In the genomic region with DNA sequence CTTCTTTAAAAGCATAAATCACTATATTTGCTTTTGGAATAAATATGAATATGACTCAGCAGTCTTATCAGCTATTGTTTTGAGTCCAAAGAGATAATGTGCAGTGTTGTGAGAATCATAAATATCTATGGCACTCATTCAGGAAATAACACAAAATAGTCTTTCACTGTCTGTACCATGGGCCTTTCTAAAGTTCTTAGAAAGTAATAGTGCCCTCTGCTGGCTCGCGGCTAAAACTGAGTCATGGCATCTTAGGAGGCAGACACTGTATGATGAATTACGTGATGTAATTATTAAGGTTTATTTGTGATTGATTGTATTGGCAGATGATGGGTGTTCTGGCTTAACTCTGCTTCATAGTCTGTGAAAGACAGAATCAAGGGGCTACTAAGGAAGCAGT, we compare ENCODE assay signal across 8 mouse cellular contexts. TPM values are rescaled to one million over a fixed set of nuclear protein-coding genes. Genes with fewer than 3 reads are reported as not detected.
DNase-seq lines count a peak whose midpoint lies in the region; ATAC-seq and TF ChIP-seq lines count a peak whose summit lies in the region.
"Had no signal": no experiment of that assay in that cellular context is flagged by ENCODE, and none has a peak within 500 bp of the region (broad histone marks: within the 10 kb centered on the region; RNA-seq: fewer than 3 reads in every experiment).

No protein-coding gene starts in this region.

- H3K4me3 ChIP-seq in heart, embryonic 16.5 days (ENCODE audit: low read length): no peak overlapping the region
- H3K4me3 ChIP-seq in lung, adult 2 months (replicated peaks; ENCODE audit: extremely low read depth, low read depth, low read length): no peak overlapping the region
- H3K4me3 ChIP-seq: neural tube, embryonic 13.5 days had no signal

- 13% methylated on average over 3 of the region's 3 CpGs for WGBS in heart, embryonic 16.5 days
- 5% methylated on average over 3 of the region's 3 CpGs for WGBS in lung, adult 2 months

- no peak overlapping the region for H3K27ac ChIP-seq in heart, embryonic 16.5 days (ENCODE audit: low read length)
- H3K27ac ChIP-seq: neural tube, embryonic 13.5 days had no signal

- no peak for TF ChIP-seq POLR2A in lung, adult 2 months (IDR thresholded peaks at IDR 0.05; ENCODE audit: borderline replicate concordance, extremely low read depth, low read depth, low read length)

- peak; percentile 46; the same call in 1 of the 2 replicates for TF ChIP-seq CTCF in lung, adult 2 months (IDR thresholded peaks at IDR 0.05; ENCODE audit: insufficient read depth, low read length)

- no peaks in the 10 kb centered on the region for H3K9me3 ChIP-seq in heart, embryonic 16.5 days (replicated peaks; ENCODE audit: control insufficient read depth, low read length)
- H3K9me3 ChIP-seq: neural tube, embryonic 13.5 days had no signal

- peak; percentile 81 for DNase-seq in NIH3T3 (ENCODE audit: low read depth)
- peak; percentile 58 to 80 for DNase-seq in cerebellum, postnatal 25 days
- peak; percentile 60 for DNase-seq in kidney, postnatal 10 days
- peak; percentile 21 for DNase-seq in lung, adult 2 months
- DNase-seq in right cerebral cortex, postnatal 25 days: peak; percentile 14

- peak; percentile 99 for ATAC-seq in CD4-positive, CD25-positive, alpha-beta regulatory T cell, adult 4 months
- 0 out of 2 replicates have a peak, but pooled peaks have one; percentile 49 for ATAC-seq in heart, embryonic 16.5 days (replicated peaks; ENCODE audit: extremely low read depth, insufficient read depth, low FRiP score)

- H3K4me2 ChIP-seq in heart, embryonic 16.5 days (ENCODE audit: low read depth, low read length): no peak overlapping the region
- H3K4me2 ChIP-seq: neural tube, embryonic 13.5 days had no signal

- H3K36me3 ChIP-seq in heart, embryonic 16.5 days (ENCODE audit: control insufficient read depth, insufficient read depth): no peaks in the 10 kb centered on the region
- H3K36me3 ChIP-seq: neural tube, embryonic 13.5 days had no signal

- H3K4me1 ChIP-seq in heart, embryonic 16.5 days (ENCODE audit: control insufficient read depth, insufficient read depth, low read length): no peaks in the 10 kb centered on the region
- no peaks in the 10 kb centered on the region for H3K4me1 ChIP-seq in lung, adult 2 months (ENCODE audit: control insufficient read depth, insufficient read depth, low read length)
- H3K4me1 ChIP-seq: neural tube, embryonic 13.5 days had no signal

- no peak overlapping the region for H3K9ac ChIP-seq in heart, embryonic 16.5 days (ENCODE audit: low read length)
- H3K9ac ChIP-seq: neural tube, embryonic 13.5 days had no signal

- H3K27me3 ChIP-seq in heart, embryonic 16.5 days (ENCODE audit: control insufficient read depth, insufficient read depth, low read length): no peaks in the 10 kb centered on the region
- H3K27me3 ChIP-seq: neural tube, embryonic 13.5 days had no signal

RNA-seq across cellular contexts. Expression of gene Gprin3, which starts 57.5 kb away (rescaled TPM):
- polyA plus RNA-seq in CD4-positive, CD25-positive, alpha-beta regulatory T cell, adult 4 months (2017; shearing (Covaris generic)): 10 to 100 TPM; 14.3 to 22.5 TPM
- polyA plus RNA-seq in heart, embryonic 16.5 days (2015; fragmentation: Nextera tagmentation; extraction: Ambion mirVana): 2.8 and 3.3 TPM in 2 replicates
- polyA plus RNA-seq in lung, adult 2 months (2012; rRNA removed): 1.7 and 2.9 TPM in 2 replicates

Comparison
In these comparisons a context has a peak if more than half of its experiments do, and no peak if none do; other contexts are left out.
1. DNase-seq: peak in every context shown above with its lines; median percentile 81 in NIH3T3; 69 in cerebellum, postnatal 25 days; 60 in kidney, postnatal 10 days; 21 in lung, adult 2 months; 14 in right cerebral cortex, postnatal 25 days.